Comparison of ENCODE assay signal across 8 mouse cellular contexts in genomic region chr10:79811736-79812637, GRCm38 (mm10). TPM values are rescaled to one million over a fixed set of nuclear protein-coding genes. Genes with fewer than 3 reads are reported as not detected.
DNase-seq lines count a peak whose midpoint lies in the region; ATAC-seq lines count a peak whose summit lies in the region.
"Had no signal": no experiment of that assay in that cellular context is flagged by ENCODE, and none has a peak within 500 bp of the region (broad histone marks: within the 10 kb centered on the region; RNA-seq: fewer than 3 reads in every experiment).

No protein-coding gene starts in this region.

- peaks cover 80% of the 10 kb centered on the region for H3K36me3 ChIP-seq in limb, embryonic 10.5 days
- H3K36me3 ChIP-seq in midbrain, embryonic 13.5 days = peaks cover 74% of the 10 kb centered on the region

- no peaks in the 10 kb centered on the region for H3K27me3 ChIP-seq in limb, embryonic 10.5 days (ENCODE audit: low read depth, poor library complexity, severe bottlenecking)
- H3K27me3 ChIP-seq in midbrain, embryonic 13.5 days = no peaks in the 10 kb centered on the region

- peak; percentile 92 for DNase-seq in adrenal gland, postnatal 14 days
- DNase-seq in embryo, embryonic 11 days = peak; percentile 80
- DNase-seq in gastrocnemius, postnatal 4 days (ENCODE audit: low spot score in 2 of 2) = peak; percentile 70 to 83
- peak; percentile 78 for DNase-seq in kidney, adult 11 months
- peak; percentile 92 for DNase-seq in limb, embryonic 10.5 days (ENCODE audit: low spot score)
- DNase-seq in spleen, adult 12 weeks (ENCODE audit: low spot score) = peak; percentile 70

- H3K9ac ChIP-seq in midbrain, embryonic 13.5 days (replicated peaks) = no peak overlapping the region

- 32% methylated on average over 15 of the region's 15 CpGs for WGBS in limb, embryonic 10.5 days
- 23% methylated on average over 15 of the region's 15 CpGs for WGBS in midbrain, embryonic 13.5 days

- ATAC-seq in midbrain, embryonic 13.5 days = peak; percentile 53

- no peak overlapping the region for H3K4me3 ChIP-seq in limb, embryonic 10.5 days
- H3K4me3 ChIP-seq in midbrain, embryonic 13.5 days (replicated peaks) = no peak overlapping the region

- H3K4me1 ChIP-seq in limb, embryonic 10.5 days = peaks cover 5% of the 10 kb centered on the region
- peaks cover 16% of the 10 kb centered on the region for H3K4me1 ChIP-seq in midbrain, embryonic 13.5 days (replicated peaks)

- H3K9me3 ChIP-seq in limb, embryonic 10.5 days (replicated peaks) = no peaks in the 10 kb centered on the region
- no peaks in the 10 kb centered on the region for H3K9me3 ChIP-seq in midbrain, embryonic 13.5 days

- H3K27ac ChIP-seq in limb, embryonic 10.5 days = no peak overlapping the region; the same call in 1 of the 2 replicates
- H3K27ac ChIP-seq in midbrain, embryonic 13.5 days = peak overlapping the region; percentile 51

- no peak overlapping the region for H3K4me2 ChIP-seq in midbrain, embryonic 13.5 days (replicated peaks)

RNA-seq across cellular contexts. Expression of gene Misp, which starts 8.8 kb away (rescaled TPM):
- total RNA-seq in adrenal gland, postnatal 14 days (2021) = 0.26 TPM in 2 replicates
- total RNA-seq in gastrocnemius, postnatal 4 days (2021) = under 1 TPM in 1 of 2 experiments, not detected in 1; 0.42 TPM
- 0.60 TPM in 1 of 2 replicates, not detected in the other for polyA plus RNA-seq in limb, embryonic 10.5 days (2016; fragmentation: Nextera tagmentation; extraction: Ambion mirVana)
- 0.36 and 0.85 TPM in 2 replicates for polyA plus RNA-seq in midbrain, embryonic 13.5 days (2015; fragmentation: Nextera tagmentation; extraction: Ambion mirVana)

RNA-seq across cellular contexts. Expression of gene Palm, which starts 18.6 kb away (rescaled TPM):
- total RNA-seq in adrenal gland, postnatal 14 days (2021) = 77.9 and 78.3 TPM in 2 replicates
- total RNA-seq in gastrocnemius, postnatal 4 days (2021) = 10 to 100 TPM; 42.1 to 50.8 TPM
- polyA plus RNA-seq in limb, embryonic 10.5 days (2016; fragmentation: Nextera tagmentation; extraction: Ambion mirVana) = 121 and 126 TPM in 2 replicates
- polyA plus RNA-seq in midbrain, embryonic 13.5 days (2015; fragmentation: Nextera tagmentation; extraction: Ambion mirVana) = 246 and 261 TPM in 2 replicates

RNA-seq across cellular contexts. Expression of gene Prss57, which starts 21.2 kb away (rescaled TPM):
- total RNA-seq in adrenal gland, postnatal 14 days (2021) = not detected in 2 replicates
- not detected for total RNA-seq in gastrocnemius, postnatal 4 days (2021)
- polyA plus RNA-seq in limb, embryonic 10.5 days (2016; fragmentation: Nextera tagmentation; extraction: Ambion mirVana) = 0.19 TPM in 1 of 2 replicates, not detected in the other
- polyA plus RNA-seq in midbrain, embryonic 13.5 days (2015; fragmentation: Nextera tagmentation; extraction: Ambion mirVana) = not detected in 2 replicates
- polyA plus RNA-seq: stomach, embryonic 14.5 days had no signal

RNA-seq across cellular contexts. Expression of gene Fstl3, which starts 34.9 kb away (rescaled TPM):
- 5.5 and 6.4 TPM in 2 replicates for total RNA-seq in adrenal gland, postnatal 14 days (2021)
- total RNA-seq in gastrocnemius, postnatal 4 days (2021) = 1 to 10 TPM; 1.1 to 2.1 TPM
- polyA plus RNA-seq in limb, embryonic 10.5 days (2016; fragmentation: Nextera tagmentation; extraction: Ambion mirVana) = 1.8 and 2.3 TPM in 2 replicates
- 0.63 and 1.1 TPM in 2 replicates for polyA plus RNA-seq in midbrain, embryonic 13.5 days (2015; fragmentation: Nextera tagmentation; extraction: Ambion mirVana)

RNA-seq across cellular contexts. Expression of gene Ptbp1, which starts 42.2 kb away (rescaled TPM):
- 291 and 302 TPM in 2 replicates for total RNA-seq in adrenal gland, postnatal 14 days (2021)
- total RNA-seq in gastrocnemius, postnatal 4 days (2021) = 100 to 1,000 TPM; 167 to 170 TPM
- polyA plus RNA-seq in limb, embryonic 10.5 days (2016; fragmentation: Nextera tagmentation; extraction: Ambion mirVana) = 485 and 494 TPM in 2 replicates
- 106 and 116 TPM in 2 replicates for polyA plus RNA-seq in midbrain, embryonic 13.5 days (2015; fragmentation: Nextera tagmentation; extraction: Ambion mirVana)
